Mouse (Mus musculus): ENCODE measurements around the gene 4931429L15Rik.
"Not testable (repeated sequence)": the region's sequence is repeated elsewhere in the genome, so short reads cannot be mapped to it uniquely, and the experiment has no call there.

The 4931429L15Rik gene

DNA sequence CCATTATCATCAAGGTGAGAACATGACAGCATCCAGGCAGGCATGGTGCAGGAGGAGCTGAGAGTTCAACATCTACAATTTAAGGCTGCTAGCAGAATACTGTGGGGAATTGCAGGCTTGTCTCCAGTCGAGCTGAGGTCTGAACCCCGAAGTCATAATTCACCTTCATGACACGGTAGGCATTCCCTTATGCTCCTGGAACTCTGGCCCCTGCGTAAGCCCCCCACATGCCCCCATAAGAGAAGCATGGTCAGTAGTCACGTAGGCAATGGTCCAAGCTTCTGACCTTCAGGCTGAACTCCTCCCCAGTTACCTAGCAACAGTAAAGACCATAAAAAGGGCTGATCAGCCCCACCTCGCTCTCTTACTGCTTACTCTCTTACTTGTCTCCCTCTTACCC lies at the start of gene 4931429L15Rik:
TSS of gene 4931429L15Rik (minus strand) at position 101 of the 400 bp plus-strand sequence.
- not testable (repeated sequence) for DNase-seq (ENCODE audit: low read depth, low spot score)

DNA sequence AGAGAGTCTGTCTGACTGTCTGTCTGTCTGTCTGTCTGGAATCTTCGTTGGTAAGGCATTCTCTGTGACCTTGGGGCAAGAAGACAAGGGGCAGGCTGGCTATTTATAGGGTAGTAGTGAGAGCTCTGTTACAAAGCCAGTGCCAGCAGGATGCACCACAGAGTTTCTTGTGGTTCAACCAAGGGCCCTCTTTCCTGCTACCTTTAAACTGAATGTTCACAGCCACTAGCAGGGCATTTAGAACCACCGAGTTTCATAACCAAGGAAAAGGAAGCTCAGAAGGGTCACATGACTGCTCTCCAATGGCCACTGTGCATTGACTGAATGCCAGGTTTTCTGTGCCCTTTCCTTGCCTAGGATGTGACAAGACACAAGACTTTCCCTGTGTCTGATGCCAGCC lies 42.7 kb upstream of the 4931429L15Rik start:
- no peak for DNase-seq (ENCODE audit: low read depth, low spot score)

DNA sequence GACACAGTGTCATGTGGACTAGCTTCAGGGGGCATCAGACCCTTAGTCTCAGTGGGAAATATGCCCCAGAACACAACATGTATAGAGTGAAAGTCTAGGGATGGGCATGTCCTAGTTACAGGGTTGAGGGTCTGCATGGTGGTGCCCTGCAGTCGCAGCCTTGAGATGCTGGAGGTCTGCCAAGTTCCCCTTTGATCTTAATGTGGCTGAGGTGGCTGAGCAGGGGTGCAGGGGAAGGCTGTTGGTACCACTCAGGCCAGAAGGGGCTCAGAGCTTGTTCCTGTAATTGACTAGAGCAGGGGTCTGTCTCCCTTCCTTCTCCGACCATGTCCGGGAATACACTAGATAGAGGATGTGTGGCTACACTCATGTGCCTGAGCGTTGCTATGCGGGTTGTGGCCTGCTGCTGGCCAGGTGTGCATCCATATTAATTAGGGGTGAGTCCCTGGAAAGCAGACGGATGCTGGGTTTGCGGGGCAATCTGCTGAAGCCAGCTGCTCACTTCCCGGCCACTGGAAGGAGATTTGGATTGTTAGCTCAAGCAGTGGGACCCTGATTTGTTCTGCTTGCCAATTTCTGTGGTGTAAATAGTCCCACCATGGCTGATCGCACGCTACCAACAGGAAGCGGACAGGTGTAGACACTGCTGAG lies 41.8 kb upstream of the 4931429L15Rik start:
- DNase-seq (ENCODE audit: low read depth, low spot score) = no peak

DNA sequence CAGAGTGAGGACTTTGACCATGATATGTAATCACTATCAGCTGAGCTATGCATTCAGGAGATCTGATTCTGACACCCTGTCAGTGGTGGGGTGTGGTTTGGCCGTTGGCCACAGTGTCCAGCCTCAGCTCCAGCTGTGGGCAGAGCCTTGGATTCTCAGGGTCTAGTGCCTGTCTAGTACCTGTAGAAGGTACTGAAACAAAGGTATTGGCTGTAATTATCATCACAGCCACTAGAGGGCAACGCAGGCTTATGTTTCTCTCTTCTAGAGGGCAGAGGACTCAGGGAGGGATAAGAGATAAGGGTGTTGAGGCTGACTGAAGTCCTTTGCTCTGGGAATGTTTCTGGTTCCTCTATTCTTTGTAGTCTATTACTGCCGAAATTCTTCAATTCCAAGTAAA lies 34.2 kb upstream of the 4931429L15Rik start:
- peak; percentile 85 for DNase-seq (ENCODE audit: low read depth, low spot score)

DNA sequence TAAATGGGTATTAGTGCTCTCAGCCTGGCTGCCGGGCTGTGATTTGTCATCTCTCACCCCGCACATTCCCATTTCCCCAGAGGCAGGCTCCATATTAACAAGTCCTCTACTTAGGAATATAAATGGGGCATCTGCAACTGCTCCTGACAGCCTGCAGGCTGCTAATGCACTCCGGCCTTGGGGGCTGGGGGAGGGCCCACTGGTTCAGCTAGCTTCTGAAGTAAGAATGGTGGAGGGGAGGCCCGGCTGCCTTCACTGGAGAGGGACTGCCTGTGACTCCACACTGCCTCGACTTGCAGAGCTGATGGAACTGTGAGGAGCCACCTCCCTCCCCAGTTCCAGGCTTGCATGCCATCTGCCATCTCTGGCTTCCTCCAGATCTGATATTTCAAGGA lies 33.5 kb upstream of the 4931429L15Rik start:
- no peak for DNase-seq (ENCODE audit: low read depth, low spot score)

DNA sequence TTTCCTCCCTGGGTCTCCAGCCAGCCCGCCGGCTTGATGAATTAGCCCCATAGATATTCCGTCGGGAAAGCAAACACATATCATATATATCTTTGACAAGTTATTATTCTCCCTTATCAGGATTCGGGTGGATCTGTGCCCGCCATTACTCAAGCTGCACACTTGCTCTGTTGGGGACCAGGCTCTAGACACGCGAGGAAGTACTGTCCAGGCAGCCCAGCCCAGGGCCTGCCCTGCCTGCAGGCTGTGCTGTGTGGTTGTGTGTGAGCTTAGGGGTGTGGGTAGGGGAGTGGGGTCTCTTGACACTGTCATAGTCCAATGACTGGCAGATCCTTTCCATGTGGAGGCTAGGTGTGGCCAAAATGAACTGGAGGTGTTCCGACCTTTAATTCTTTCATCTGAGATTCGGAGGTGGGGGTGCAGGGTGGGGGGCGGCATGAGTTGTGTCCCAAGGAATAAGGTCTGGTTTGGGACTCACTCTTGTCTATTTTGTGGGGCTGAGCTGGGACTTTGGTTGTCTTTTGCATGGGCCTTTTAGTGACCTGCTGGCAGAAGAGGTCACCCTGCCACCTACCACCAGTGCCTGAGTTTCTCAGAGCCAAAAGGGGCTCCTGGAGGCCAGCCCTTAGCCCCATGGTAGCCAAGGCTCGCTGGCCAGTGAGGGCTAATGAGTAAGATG lies 33.0 kb upstream of the 4931429L15Rik start:
- DNase-seq (ENCODE audit: low read depth, low spot score) = no peak

DNA sequence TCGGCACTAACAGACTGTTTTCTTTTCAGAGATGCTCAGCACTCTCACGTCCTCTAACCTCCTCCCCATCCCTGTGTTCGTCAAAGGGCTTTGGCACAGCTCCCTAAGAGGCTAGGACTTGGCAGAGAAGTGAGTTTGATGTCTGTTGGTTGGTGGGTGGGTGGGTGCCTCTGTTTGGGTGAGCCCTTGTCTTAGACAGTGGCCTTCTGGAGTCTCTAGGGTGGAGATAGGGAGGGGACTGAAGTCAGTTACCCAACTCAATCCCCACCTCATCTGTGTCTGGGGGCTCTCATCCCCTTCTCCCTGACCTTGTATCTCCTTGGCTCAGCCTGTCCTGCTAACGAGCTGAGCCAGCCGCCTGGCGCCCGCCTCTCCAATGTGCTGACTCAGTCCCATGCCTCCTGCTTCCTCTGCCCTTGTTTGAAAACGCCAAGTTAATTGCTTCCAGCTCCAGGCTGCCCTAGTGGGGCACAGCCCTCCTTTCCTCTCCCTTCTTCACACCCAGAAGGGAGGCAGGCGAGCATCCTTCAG lies 30.7 kb upstream of the 4931429L15Rik start:
- no peak for DNase-seq (ENCODE audit: low read depth, low spot score)

DNA sequence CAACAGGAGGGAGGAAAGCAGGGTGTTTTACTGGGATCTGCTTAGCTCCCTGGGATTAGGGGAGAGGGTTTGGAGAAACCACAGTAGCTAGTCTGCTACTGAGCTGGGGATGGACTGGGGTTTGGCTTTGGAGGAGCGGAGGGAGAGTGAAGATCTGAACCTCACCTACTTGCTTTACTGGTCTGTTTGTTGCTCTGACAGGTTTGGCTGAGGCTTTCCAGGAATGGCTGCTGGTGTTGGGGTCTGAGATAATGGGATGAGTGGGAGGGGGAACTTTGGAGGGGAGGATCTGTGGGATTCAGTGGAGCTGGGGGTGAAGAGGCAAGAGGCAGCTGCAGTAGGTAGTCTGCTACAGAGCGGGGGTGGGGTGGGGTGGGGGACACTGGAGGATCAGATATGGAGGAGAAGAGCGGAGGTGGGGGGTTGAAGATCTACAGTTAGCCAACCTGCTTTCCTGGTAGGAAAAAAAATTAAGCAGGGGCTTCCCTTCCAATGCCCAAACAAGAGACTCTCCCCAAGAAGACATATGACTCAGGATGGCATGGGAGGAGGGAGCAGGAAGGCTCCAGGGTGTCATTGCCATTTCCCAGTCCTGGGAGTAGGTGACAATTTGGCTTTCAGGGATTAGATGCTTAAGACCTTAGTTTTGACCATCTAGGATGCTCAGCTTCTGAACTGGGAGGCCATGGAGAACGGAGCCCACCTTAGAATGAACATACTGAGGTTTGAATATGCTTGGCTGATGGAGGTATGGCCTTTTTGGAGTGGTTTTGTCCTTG lies 26.3 kb upstream of the 4931429L15Rik start:
- DNase-seq (ENCODE audit: low read depth, low spot score) = no peak

DNA sequence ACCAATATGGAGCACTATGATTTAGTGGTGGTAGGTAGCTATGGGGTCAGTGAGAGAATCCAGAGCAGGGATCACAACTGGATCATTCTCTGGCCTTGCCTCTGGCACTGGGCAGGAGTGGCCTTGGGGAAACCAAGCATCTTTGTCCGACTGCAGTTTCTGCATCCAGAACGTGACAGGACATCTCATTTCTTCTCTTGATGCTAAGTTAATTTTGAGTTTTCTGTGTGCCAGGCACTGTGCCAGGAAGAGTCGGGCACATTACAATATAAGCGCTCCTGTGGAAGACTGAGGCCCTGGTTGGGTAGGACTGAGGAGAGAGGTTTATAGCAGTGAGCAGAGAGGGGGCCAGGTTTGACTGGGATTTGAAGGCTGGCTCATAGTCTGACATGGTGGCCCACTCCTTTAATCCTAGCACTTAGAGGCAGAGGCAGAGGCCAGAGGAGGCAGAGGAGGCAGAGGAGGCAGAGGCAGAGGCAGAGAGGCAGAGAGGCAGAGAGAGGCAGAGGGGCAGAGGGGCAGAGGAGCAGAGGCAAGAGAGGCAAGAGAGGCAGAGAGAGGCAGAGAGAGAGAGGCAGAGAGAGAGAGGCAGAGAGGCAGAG lies 19.4 kb upstream of the 4931429L15Rik start:
- no peak for DNase-seq (ENCODE audit: low read depth, low spot score)

DNA sequence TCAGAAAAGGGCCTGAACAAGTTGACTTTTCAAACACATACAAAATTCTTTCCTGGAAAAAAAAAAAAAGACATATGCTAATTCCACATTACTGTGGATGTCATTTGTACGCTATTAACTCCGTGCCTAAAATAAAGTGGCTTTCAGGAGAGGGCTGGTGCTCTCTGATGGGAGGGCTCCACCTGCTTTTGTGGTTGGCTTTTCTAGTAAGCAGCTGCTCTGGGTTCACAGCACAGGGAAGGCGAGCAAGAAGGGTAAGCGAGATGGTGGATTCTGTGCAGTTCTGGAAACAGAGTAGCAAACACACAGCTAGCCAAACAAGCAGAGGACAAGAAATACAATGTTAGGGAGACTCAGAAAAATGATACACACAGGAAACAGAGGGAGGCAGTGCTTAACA lies 18.6 kb upstream of the 4931429L15Rik start:
- DNase-seq (ENCODE audit: low read depth, low spot score) = no peak

DNA sequence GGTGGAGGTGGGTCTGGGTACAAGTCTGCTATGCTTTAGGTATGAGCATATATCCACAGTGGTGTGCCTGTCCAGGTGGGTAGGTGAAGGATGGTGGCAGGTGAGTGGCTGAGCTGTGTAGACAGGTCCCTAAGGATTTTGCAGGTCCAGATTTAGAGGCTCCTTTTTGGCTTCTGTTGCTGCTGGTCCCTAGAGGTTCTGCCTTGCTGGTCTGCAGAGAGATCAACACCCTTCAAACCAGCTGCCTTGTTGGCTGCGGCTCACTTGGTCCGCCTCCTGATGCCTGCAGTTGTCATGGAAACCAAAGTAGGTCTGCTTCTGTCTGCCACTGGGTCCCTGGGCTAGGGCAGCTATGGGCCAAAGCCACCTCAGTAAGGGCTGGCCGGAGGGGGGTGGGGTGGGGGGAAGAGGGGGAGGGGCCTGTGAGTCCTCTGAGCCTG lies 18.1 kb upstream of the 4931429L15Rik start:
- peak; percentile 93 for DNase-seq (ENCODE audit: low read depth, low spot score)

DNA sequence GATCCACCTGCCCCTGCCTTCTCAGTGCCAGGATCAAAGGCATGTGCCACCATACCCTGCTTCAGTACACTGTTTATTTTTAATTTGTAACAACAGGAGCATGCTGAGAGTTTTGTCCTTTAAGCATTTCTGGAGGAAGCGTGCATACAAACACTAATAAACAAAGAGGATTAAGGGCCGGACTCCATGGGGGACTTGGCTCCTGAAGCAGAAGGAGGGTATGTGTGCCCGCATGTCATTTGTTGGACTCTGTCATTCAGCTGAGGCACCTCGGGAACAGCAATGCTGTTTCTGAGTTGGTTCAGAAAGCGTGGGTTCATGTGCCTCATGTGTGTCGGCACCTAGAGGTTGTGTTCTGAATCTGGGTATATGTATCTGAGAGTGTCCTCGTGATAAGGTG lies 17.5 kb upstream of the 4931429L15Rik start:
- DNase-seq (ENCODE audit: low read depth, low spot score) = no peak

DNA sequence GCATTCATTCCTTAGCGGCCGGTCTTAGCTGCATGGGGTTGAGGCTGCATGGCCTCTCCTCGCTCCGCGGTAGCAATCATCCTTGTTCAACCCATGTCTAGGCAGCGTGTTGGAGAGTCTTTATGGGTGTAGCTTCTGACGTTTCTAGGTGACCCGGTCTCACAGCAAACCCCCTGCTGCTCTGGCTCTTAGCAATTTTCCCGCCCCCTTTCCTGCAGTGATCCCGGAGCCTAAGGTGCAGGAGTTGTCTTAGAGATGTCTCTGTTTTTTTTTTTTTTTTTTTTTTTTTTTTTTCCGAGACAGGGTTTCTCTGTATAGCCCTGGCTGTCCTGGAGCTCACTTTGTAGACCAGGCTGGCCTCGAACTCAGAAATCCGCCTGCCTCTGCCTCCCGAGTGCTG lies 16.5 kb upstream of the 4931429L15Rik start:
- not testable (repeated sequence) for DNase-seq (ENCODE audit: low read depth, low spot score)

DNA sequence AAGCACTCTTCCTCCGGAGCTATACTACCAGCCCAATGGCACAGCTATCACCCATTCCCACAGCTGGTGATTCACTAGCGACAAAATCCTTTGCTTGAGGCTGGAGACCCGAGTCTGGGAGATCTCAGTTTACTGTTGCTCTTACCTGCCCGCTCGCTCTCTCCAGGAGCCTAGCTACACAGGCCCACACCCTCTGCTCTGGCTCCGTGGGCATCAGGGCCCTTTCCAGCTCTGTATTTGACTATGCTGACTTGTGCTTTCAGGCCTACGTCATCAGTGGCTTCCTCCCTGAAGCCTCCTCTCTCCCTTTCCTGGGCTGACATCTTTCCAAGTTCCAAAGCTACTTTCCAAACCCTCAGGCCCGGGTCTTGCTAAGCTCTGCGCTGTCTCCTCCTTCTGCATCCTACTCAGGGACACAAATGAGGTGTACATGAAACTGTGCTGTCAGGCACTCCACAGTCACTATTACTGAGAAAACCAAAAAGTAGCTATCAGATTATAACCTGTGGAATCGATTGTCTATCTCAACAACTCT lies 15.7 kb upstream of the 4931429L15Rik start:
- no peak for DNase-seq (ENCODE audit: low read depth, low spot score)

DNA sequence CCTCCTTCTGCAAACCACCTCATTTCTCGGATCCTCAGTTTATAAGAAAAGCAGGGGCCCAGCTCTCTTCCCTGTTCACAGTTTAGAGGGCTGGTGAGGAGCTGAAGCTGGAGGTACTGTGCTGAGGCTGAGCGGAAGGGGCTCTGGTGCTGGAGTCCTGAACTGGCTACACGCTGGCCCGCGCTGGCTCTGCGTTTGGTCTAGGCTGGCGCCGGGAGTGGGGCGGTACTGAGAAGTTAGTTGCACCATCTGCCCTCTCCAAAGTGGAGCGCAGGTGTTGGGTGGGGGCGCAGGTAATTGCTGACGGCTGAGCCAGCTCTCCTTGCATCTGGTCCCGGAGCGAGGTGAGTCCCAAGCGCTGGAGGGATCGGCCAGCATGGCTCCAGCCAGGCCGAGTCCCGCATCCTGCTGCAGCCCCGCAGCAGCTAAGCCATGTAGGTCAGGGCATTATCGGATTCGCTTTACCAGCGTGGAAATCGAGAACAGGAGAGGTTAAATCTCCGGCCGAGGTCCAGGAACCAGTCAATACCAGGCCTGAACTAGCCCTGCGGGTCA lies 14.8 kb upstream of the 4931429L15Rik start:
- DNase-seq (ENCODE audit: low read depth, low spot score) = no peak

DNA sequence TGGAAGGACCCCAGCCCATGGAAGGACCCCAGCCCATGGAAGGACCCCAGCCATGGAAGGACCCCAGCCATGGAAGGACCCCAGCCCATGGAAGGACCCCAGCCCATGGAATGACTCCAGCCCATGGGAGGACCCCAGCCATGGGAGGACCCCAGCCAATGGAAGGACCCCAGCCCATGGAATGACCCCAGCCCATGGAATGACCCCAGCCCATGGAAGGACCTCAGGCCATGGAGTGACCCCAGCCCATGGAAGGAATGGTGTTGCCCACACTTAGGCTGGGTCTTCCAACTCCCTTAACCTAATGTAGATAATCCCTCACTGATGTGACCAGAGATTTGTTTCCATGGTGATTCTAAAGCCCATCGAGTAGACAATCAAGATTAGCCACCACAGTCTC lies 11.5 kb upstream of the 4931429L15Rik start:
- no peak for DNase-seq (ENCODE audit: low read depth, low spot score)

DNA sequence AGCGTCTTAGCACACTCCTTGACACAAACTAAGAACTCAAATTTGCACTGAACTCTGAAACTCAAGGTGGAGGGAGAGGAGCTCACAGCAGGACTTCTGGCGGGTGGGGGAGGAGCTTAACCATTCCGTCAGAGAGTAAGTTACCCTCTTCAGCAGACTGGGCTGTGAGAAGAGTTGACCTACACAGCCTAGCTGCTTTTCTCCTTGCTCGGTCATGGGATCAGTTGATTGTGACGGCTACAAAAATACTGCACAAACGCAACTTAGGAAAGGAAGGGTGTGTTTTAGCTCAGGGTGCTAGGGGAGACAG lies 10.8 kb upstream of the 4931429L15Rik start:
- peak; percentile 72 for DNase-seq (ENCODE audit: low read depth, low spot score)

DNA sequence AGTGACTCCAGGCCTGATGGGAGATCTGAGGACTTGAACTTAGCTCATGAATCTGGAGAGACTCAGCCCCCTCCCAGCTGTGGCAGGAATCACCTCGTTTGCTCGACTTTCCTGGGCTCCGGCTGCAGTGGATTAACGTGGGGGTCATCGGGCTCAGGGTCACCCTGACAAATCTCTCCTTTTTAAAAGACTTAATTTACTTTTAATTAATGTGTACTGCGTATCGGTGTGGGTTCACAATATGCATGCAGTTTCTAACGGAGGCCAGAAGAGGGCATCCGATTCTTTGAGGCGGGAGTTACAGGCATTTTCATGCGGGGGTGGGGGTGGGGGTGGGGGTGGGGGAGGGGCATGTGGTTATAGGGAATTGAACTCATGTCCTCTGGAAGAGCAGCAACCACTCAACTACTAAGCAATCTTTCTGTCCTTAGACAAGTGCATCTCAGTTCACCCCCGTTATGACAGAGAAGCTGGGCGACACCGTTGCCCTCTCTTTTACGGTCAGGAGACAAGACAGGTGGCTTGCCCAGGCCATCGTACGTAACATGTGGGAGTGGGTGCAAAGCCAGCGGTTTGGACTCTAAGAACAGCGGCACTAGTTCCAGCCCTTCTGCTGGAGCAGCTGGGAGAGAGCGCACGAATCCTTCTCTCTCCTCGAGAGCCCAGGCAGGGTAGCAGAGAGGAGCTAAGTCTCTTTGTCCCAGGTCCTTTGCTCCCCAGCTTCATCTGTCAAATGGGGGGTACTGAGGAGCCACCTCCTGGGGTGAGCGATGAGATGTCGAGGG lies 10.2 kb upstream of the 4931429L15Rik start:
- peak; percentile 72 for DNase-seq (ENCODE audit: low read depth, low spot score)

DNA sequence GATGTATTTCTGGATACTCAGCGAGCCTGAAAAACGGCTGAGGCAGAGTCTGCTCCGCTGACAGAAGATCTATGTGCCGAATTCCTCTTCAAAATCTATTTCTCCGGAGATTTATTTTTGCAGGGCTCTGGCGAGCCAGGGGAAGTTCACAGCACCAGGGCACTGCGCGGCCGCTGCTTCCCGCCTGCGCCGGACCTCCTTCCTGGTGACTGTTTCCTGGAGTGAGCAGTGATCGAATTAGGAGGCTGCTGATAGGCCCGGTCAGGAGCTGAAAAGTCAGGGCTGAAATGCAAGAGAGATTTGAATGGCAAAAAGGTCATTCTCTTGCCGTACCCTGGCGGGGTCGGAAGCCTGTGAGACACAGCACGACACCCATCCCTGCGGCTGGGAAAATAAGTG lies 9.5 kb upstream of the 4931429L15Rik start:
- DNase-seq (ENCODE audit: low read depth, low spot score) = peak; percentile 77

DNA sequence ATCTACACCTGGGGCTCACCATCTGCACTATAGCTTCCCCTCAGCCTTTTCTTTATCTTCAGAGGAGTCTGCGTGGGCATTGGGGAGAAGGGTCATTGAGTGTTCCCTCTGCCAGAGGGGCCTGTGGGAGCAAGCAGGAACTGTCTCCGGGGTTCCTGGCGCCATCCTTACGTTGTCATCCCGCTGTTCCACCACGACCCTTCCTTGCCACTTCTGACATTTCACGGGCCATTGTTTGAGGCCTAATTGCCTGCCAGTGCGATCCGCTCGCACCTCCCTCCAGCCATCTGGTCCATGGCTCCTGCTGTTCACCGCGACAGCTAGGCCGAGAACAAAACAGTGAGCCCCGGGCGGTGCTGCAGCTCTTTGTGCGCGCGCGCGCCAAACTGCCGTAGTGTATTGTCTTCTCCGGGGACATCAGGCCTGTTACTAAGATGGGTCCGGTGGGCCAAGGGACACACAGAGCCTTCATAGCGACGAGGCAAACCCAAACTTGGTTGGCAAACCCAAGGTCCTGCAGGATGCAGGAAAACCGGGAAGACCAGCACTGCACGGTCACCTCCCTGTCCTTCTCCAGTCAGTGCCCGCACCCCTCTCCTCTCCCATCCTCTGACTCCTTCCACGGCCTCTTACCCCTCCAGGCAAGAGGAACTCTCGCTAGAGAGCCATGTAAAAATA lies 8.9 kb upstream of the 4931429L15Rik start:
- DNase-seq (ENCODE audit: low read depth, low spot score) = peak; percentile 73

Data from R1 (cell line).